Mouse (Mus musculus): Measurements from ENCODE around the gene Rai14. TPM values are rescaled to one million over a fixed set of nuclear protein-coding genes. Genes with fewer than 3 reads are reported as not detected.

Rai14 gene
- polyA plus RNA-seq, 1 experiment, result not detected

DNA sequence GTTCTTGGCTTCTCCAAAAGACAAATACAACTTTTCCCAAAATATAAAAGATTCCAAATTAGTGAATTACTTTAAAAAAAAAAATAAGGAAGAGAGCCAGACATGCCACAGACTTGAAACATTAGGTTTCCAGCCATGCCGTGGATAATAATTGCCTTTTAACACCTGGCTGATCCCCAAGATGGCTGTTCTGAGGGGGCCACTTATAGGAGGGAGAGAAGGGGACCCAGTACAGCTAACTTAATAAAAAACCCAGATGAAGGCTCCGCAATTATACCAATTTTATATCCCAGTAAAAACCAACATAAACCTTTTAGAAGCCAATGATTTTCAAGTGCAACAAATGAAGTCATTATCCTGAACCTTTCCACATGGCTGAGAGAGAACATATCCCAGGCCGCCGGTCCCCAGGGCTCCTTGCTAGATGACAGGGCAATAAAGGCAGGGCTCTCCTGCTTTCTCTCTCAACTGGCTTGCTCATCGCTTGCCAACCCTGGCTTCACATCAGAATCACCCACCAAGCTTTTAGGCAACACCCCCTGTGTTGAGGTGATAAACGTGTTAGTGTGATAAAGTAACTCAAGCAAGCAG lies 105.8 kb downstream of the Rai14 start:
- no peak for TF ChIP-seq POLR2A (IDR thresholded peaks at IDR 0.05; ENCODE audit: insufficient read depth, low read depth, low read length)
- no peak for TF ChIP-seq CTCF (IDR thresholded peaks at IDR 0.05; ENCODE audit: insufficient read depth, low read depth, low read length)
- WGBS, result 75% methylated on average over 6 of the region's 6 CpGs
- H3K4me1 ChIP-seq (ENCODE audit: control insufficient read depth, insufficient read depth, low read length), result no peaks in the 10 kb centered on the region

DNA sequence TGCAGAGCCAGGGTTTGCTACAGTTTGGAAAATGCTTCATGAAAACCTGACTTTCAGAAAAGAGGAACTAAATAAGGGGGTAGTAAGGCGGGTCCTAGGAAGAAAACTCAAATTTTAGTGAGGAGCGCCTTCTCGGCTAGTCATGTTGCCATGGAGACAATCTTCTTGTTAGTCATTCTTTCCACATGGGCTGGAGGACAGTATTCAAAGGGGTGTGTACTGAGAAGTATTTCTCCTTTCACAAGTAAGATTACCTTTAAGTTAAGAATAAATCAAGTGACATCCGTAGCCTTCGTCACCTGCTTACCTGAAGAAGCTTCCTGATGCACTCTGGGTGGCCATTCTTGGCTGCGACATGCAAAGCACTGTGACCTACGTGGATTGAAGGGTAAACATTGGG lies 115.0 kb downstream of the Rai14 start:
- H3K4me1 ChIP-seq (ENCODE audit: control insufficient read depth, insufficient read depth, low read length), result peaks cover 5% of the 10 kb centered on the region
- no peak overlapping the region; the same call in 1 of the 2 replicates for H3K27ac ChIP-seq (ENCODE audit: insufficient read depth, low read depth, low read length)
- H3K4me3 ChIP-seq (ENCODE audit: insufficient read depth, low read depth, low read length), result no peak overlapping the region
- no peak for TF ChIP-seq CTCF (IDR thresholded peaks at IDR 0.05; ENCODE audit: insufficient read depth, low read depth, low read length)
- WGBS, result 56% methylated on average over 7 of the region's 7 CpGs

More for the DNA sequence above, 105.8 kb downstream of the Rai14 start:
- H3K4me3 ChIP-seq (ENCODE audit: insufficient read depth, low read depth, low read length), result no peak overlapping the region
- H3K27ac ChIP-seq (ENCODE audit: insufficient read depth, low read depth, low read length), result no peak overlapping the region

DNA sequence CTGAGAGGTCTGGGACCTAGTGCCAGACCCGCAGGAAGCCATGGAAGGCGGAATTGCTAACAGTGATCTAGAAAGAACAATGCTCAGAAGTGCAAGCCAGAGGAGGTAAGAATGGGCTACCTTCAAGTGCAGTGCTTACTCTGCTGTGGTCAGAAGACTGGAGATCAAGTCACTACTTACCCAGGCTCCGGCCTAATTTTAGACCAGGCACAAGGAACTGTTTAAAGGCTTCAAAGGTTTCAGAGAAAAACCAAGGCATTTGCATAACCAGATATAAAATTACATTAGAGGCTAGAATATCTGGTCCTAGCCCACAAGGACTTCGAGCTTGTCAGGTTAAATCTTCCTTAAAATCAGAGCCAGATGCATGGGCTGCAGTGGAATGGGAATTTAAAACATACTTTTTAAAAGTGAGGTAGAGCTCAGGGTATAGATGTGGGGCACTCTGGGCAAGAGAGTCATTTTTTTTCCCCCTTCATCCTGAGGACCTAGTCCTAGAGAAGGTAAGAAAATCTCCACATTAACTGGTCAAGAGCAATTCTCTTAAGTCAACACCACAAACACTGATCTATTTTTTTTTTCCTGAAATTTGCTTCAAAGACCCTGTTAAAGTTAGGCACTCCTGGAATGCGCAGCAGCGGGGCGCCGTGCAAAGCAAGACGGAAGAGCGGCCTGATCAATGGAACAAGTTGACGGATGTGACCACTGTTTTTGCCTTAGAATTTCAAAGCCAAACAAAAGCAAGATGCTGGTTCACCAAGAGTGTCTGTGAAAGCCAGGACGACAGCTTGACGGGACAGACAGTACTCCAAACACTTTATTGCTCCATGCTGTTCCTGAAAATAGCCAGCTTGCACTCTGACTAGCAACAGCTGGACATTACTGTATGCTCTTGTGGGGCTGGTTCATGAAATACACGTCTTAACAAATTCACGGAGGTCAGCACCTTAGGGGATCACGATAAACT lies 115.9 kb downstream of the Rai14 start:
- TF ChIP-seq POLR2A (IDR thresholded peaks at IDR 0.05; ENCODE audit: insufficient read depth, low read depth, low read length), result no peak
- TF ChIP-seq CTCF (IDR thresholded peaks at IDR 0.05; ENCODE audit: insufficient read depth, low read depth, low read length), result no peak
- no peak overlapping the region for H3K4me3 ChIP-seq (ENCODE audit: insufficient read depth, low read depth, low read length)
- no peak overlapping the region for H3K27ac ChIP-seq (ENCODE audit: insufficient read depth, low read depth, low read length)
- 83% methylated on average over 16 of the region's 16 CpGs for WGBS
- peaks cover 5% of the 10 kb centered on the region for H3K4me1 ChIP-seq (ENCODE audit: control insufficient read depth, insufficient read depth, low read length)

DNA sequence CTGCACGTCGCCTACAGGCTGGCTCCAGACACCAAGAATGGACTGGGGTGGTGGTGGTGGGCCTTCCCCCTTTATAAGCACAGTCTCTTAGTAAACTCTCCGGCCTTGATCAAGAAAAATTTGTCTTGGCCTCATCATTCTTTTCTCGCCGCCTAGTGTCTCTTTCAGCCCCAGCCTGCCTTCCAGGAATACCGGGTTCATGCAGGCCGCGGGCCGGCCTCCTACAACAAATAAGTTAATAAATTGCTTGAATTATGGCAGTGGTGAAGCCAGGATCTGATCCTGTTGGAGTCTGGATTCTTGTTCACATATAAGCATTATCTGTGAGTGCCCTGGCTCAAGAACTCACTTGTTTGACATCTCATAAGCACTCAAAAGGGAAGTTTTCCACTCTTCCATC lies 117.6 kb downstream of the Rai14 start:
- WGBS, result 97% methylated on average over 9 of the region's 9 CpGs
- Histone ChIP-seq H3K27ac (ENCODE audit: insufficient read depth, low read depth, low read length) (no peak overlapping the region), H3K4me1 (ENCODE audit: control insufficient read depth, insufficient read depth, low read length) (peaks cover 5% of the 10 kb centered on the region), H3K4me3 (ENCODE audit: insufficient read depth, low read depth, low read length) (no peak overlapping the region)
- TF ChIP-seq CTCF (IDR thresholded peaks at IDR 0.05; ENCODE audit: insufficient read depth, low read depth, low read length), result no peak
- no peak for TF ChIP-seq POLR2A (IDR thresholded peaks at IDR 0.05; ENCODE audit: insufficient read depth, low read depth, low read length)

DNA sequence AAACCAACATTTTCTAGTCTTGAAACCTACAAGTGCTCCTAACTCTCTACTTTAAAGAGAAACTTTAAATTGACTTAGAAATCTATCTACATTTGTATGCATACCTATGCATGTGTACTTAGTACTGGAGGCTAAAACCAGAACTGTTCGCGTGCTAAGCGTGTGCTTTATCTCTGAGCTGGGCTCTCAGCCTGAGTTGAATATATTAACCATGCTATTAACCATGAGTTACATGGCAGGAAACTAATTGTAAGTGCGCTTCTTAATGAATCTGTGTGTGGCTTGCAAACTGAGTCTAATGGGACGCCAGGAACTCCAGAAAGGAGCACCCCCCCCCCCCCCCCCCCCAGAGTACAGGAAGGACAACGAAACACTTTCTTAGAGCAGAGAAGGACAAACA lies 119.0 kb downstream of the Rai14 start:
- Histone ChIP-seq H3K4me3 (ENCODE audit: insufficient read depth, low read depth, low read length) (no peak overlapping the region), H3K4me1 (ENCODE audit: control insufficient read depth, insufficient read depth, low read length) (peaks cover 3% of the 10 kb centered on the region), H3K27ac (ENCODE audit: insufficient read depth, low read depth, low read length) (no peak overlapping the region)
- TF ChIP-seq CTCF (IDR thresholded peaks at IDR 0.05; ENCODE audit: insufficient read depth, low read depth, low read length) (no peak), POLR2A (IDR thresholded peaks at IDR 0.05; ENCODE audit: insufficient read depth, low read depth, low read length) (no peak)
- WGBS, result 47% methylated on average over 6 of the region's 6 CpGs

DNA sequence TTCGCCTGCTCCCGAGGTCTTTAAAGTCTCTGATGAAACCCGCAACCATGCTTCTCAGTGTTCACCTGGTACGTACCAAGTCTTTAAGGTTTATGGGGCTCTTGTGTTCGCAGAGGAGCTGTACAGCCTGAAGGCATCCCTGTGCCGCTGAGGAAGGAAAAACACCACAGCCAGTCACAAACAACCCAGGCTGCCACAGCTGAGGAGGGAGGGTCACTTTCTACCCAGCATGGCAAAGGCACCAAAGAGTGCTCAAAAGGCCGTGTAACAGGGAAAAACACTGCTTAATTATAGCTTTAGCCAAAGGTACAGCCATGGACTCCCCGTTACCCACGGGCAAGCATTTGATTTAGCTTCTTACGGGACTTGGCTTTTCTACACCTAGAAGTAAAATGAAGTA lies 119.5 kb downstream of the Rai14 start:
- no peak for TF ChIP-seq POLR2A (IDR thresholded peaks at IDR 0.05; ENCODE audit: insufficient read depth, low read depth, low read length)
- no peak for TF ChIP-seq CTCF (IDR thresholded peaks at IDR 0.05; ENCODE audit: insufficient read depth, low read depth, low read length)
- 61% methylated on average over 10 of the region's 10 CpGs for WGBS
- H3K4me1 ChIP-seq (ENCODE audit: control insufficient read depth, insufficient read depth, low read length), result peaks cover 3% of the 10 kb centered on the region
- H3K27ac ChIP-seq (ENCODE audit: insufficient read depth, low read depth, low read length), result no peak overlapping the region
- no peak overlapping the region for H3K4me3 ChIP-seq (ENCODE audit: insufficient read depth, low read depth, low read length)

DNA sequence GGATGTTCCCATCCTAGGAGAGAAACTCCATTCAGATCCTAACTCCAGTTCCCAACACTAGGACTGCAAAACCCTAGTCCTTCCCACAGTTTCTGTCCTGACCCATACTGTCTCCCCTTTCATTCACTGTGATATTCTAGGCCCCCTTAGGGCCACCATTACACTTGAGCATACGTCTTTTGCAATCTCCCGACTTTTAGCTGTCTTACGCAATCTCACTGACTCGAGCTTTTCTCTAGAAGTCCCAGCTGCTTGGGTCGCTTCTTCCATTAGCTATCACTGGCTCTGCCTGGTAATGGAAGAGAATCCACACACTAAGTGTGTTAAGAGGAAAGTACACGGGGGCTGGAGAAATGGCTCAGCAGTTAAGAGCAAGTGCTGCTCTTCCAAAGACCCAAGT lies 121.3 kb downstream of the Rai14 start:
- no peak overlapping the region for H3K4me3 ChIP-seq (ENCODE audit: insufficient read depth, low read depth, low read length)
- no peak for TF ChIP-seq CTCF (IDR thresholded peaks at IDR 0.05; ENCODE audit: insufficient read depth, low read depth, low read length)
- no peaks in the 10 kb centered on the region for H3K4me1 ChIP-seq (ENCODE audit: control insufficient read depth, insufficient read depth, low read length)
- 93% methylated on average over 6 of the region's 6 CpGs for WGBS
- H3K27ac ChIP-seq (ENCODE audit: insufficient read depth, low read depth, low read length), result no peak overlapping the region

DNA sequence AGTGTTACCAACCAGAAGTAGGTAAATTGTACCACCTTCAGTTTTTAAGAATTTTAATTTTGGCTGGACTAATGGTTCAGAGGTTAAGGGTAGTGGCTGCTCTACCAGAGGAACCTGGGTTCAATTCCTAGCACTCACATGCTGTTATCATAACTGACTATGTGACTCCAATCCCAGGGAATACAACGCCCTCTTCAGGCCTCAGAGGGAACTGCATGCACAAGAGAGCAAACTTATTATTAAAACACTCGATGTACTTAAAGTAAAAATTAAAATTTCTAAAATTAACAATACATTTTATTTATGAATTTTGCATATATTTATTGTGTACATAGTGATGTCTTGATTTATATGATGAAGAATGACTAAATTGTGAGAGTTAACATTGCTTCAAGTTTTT lies 127.9 kb downstream of the Rai14 start:
- WGBS, result 91% methylated on average over 2 of the region's 2 CpGs
- TF ChIP-seq CTCF (IDR thresholded peaks at IDR 0.05; ENCODE audit: insufficient read depth, low read depth, low read length) (no peak), POLR2A (IDR thresholded peaks at IDR 0.05; ENCODE audit: insufficient read depth, low read depth, low read length) (no peak)
- no peak overlapping the region for H3K27ac ChIP-seq (ENCODE audit: insufficient read depth, low read depth, low read length)
- H3K4me1 ChIP-seq (ENCODE audit: control insufficient read depth, insufficient read depth, low read length), result no peaks in the 10 kb centered on the region
- no peak overlapping the region for H3K4me3 ChIP-seq (ENCODE audit: insufficient read depth, low read depth, low read length)

All from olfactory bulb, adult 2 months (tissue).